Mouse (Mus musculus) hindbrain, embryonic 10.5 days (tissue): ENCODE results near the gene Fam166a. TPM values are rescaled to one million over a fixed set of nuclear protein-coding genes. Genes with fewer than 3 reads are reported as not detected.

Experiments
- DNase-seq: peaks from one replicate; pipeline ENCODE4 v3.0.0-alpha.2; 2017; ENCODE audit warnings: low spot score
- H3K27ac ChIP-seq: fragments of 300-500 bp; sonication (generic); 2 replicates; pipeline ENCODE4 v1.5.1; 2016; ENCODE audit warnings: mild to moderate bottlenecking, moderate library complexity
- H3K27me3 ChIP-seq: fragments of 300-500 bp; sonication (generic); 2 replicates; pipeline ENCODE4 v1.6.1; 2016; ENCODE audit warnings: mild to moderate bottlenecking; ENCODE audit not compliant: poor library complexity, insufficient read depth, severe bottlenecking
- H3K36me3 ChIP-seq: fragments of 300-500 bp; sonication (generic); 2 replicates; pipeline ENCODE4 v1.6.1; 2016; ENCODE audit warnings: mild to moderate bottlenecking, moderate library complexity
- H3K4me1 ChIP-seq: fragments of 300-500 bp; sonication (generic); replicated peaks from 2 replicates; pipeline ENCODE4 v1.6.1; 2016; ENCODE audit warnings: mild to moderate bottlenecking
- H3K4me3 ChIP-seq: fragments of 300-500 bp; sonication (generic); 2 replicates; pipeline ENCODE4 v1.5.1; 2016; ENCODE audit warnings: mild to moderate bottlenecking, moderate library complexity
- H3K9me3 ChIP-seq: fragments of 300-500 bp; sonication (generic); 2 replicates; pipeline ENCODE4 v1.6.1; 2016; ENCODE audit warnings: mild to moderate bottlenecking, moderate library complexity
- WGBS: fragments of 180-500 bp; shearing (Covaris S2); methylation state at CpG from one replicate; pipeline ENCODE4 v1.1.7; 2016; 5-methylcytosine and 5-hydroxymethylcytosine counted together
- polyA plus RNA-seq: library from polyadenylated mRNA; unstranded; fragments of >200 nt; fragmentation: Nextera tagmentation; extraction: Ambion mirVana; gene quantifications from 2 replicates; pipeline ENCODE4 v1.2.1, GENCODE M21; 2016

The Fam166a gene
- polyA plus RNA-seq, 1 experiment from 2014 or later: not detected

- peaks cover 11% of the 10 kb centered on the region for H3K36me3 ChIP-seq
- H3K9me3 ChIP-seq: no peaks in the 10 kb centered on the region
- DNase-seq: no peak
- 0 out of 2 replicates have a peak overlapping the region, but pooled peaks have one; percentile 74 for H3K27ac ChIP-seq
- H3K27me3 ChIP-seq: peaks cover 26% of the 10 kb centered on the region
- H3K4me3 ChIP-seq: peak overlapping the region; percentile 73
- WGBS: 22% methylated on average over 12 of the region's 12 CpGs
- H3K4me1 ChIP-seq: peaks cover 60% of the 10 kb centered on the region
These were observed 45.2 kb downstream of the Fam166a start for GRCm38 (mm10) chr2:25263623-25264285.

- Histone ChIP-seq H3K27ac (no peak overlapping the region), H3K4me3 (peak overlapping the region; percentile 73; the same call in 1 of the 2 replicates), H3K9me3 (no peaks in the 10 kb centered on the region), H3K36me3 (peaks cover 16% of the 10 kb centered on the region), H3K4me1 (peaks cover 60% of the 10 kb centered on the region), H3K27me3 (peaks cover 26% of the 10 kb centered on the region)
- 79% methylated on average over 5 of the region's 5 CpGs for WGBS
- DNase-seq: no peak
These were observed 45.7 kb downstream of the Fam166a start for GRCm38 (mm10) chr2:25264286-25264660.

- Histone ChIP-seq H3K9me3 (no peaks in the 10 kb centered on the region), H3K4me1 (peaks cover 60% of the 10 kb centered on the region), H3K4me3 (peak overlapping the region; percentile 73; the same call in 1 of the 2 replicates), H3K27ac (no peak overlapping the region), H3K27me3 (peaks cover 26% of the 10 kb centered on the region), H3K36me3 (peaks cover 22% of the 10 kb centered on the region)
- no peak for DNase-seq
- WGBS: 78% methylated on average over 3 of the region's 3 CpGs
These were observed 46.3 kb downstream of the Fam166a start for GRCm38 (mm10) chr2:25264851-25265250.

- WGBS: 76% methylated on average over 6 of the region's 6 CpGs
- H3K9me3 ChIP-seq: no peaks in the 10 kb centered on the region
- no peak for DNase-seq
- no peak overlapping the region for H3K27ac ChIP-seq
- H3K27me3 ChIP-seq: peaks cover 26% of the 10 kb centered on the region
- H3K4me1 ChIP-seq: peaks cover 67% of the 10 kb centered on the region
- H3K36me3 ChIP-seq: peaks cover 34% of the 10 kb centered on the region
- H3K4me3 ChIP-seq: peak overlapping the region; percentile 18
These were observed 47.5 kb downstream of the Fam166a start for GRCm38 (mm10) chr2:25265897-25266656.

GRCm38 (mm10) chr2:25266720-25267119, 48.2 kb downstream of the Fam166a start:
- WGBS: 70% methylated on average over 2 of the region's 2 CpGs
- DNase-seq: no peak
- H3K9me3 ChIP-seq: no peaks in the 10 kb centered on the region

GRCm38 (mm10) chr2:25267241-25267640, 48.7 kb downstream of the Fam166a start:
- DNase-seq: no peak
- H3K36me3 ChIP-seq: peaks cover 37% of the 10 kb centered on the region
- no peak overlapping the region for H3K4me3 ChIP-seq
- H3K27ac ChIP-seq: no peak overlapping the region
- peaks cover 26% of the 10 kb centered on the region for H3K27me3 ChIP-seq
- H3K4me1 ChIP-seq: peaks cover 68% of the 10 kb centered on the region
- no peaks in the 10 kb centered on the region for H3K9me3 ChIP-seq

More at GRCm38 (mm10) chr2:25266720-25267119, 48.2 kb downstream of the Fam166a start:
- Histone ChIP-seq H3K36me3 (peaks cover 37% of the 10 kb centered on the region), H3K4me3 (no peak overlapping the region), H3K4me1 (peaks cover 71% of the 10 kb centered on the region), H3K27ac (no peak overlapping the region), H3K27me3 (peaks cover 26% of the 10 kb centered on the region)

- peaks cover 26% of the 10 kb centered on the region for H3K27me3 ChIP-seq
- no peak for DNase-seq
- peaks cover 65% of the 10 kb centered on the region for H3K4me1 ChIP-seq
- H3K4me3 ChIP-seq: no peak overlapping the region
- H3K9me3 ChIP-seq: no peaks in the 10 kb centered on the region
- 80% methylated on average over 4 of the region's 4 CpGs for WGBS
- H3K27ac ChIP-seq: no peak overlapping the region
- H3K36me3 ChIP-seq: peaks cover 37% of the 10 kb centered on the region
These were observed 49.3 kb downstream of the Fam166a start for GRCm38 (mm10) chr2:25267746-25268309.

Other genes starting within 250 kb of the Fam166a start
- gene Mrpl41, start 243.6 kb upstream of the Fam166a start, polyA plus RNA-seq: 128 and 156 TPM in 2 replicates
- 3.9 and 5.3 TPM in 2 replicates for gene Pnpla7, start 242.7 kb upstream of the Fam166a start, polyA plus RNA-seq
- gene Nsmf, start 164.4 kb upstream of the Fam166a start, polyA plus RNA-seq: 72.2 and 89.0 TPM in 2 replicates
- not detected in 2 replicates for gene Entpd8, start 138.4 kb upstream of the Fam166a start, polyA plus RNA-seq
- 0.22 and 0.38 TPM in 2 replicates for gene Noxa1, start 123.6 kb upstream of the Fam166a start, polyA plus RNA-seq
- 77.4 and 108 TPM in 2 replicates for gene Nrarp, start 38.0 kb upstream of the Fam166a start, polyA plus RNA-seq
- gene Tor4a, start 21.9 kb upstream of the Fam166a start, polyA plus RNA-seq: 2.6 and 2.7 TPM in 2 replicates
- gene Nelfb, start 7.3 kb upstream of the Fam166a start, polyA plus RNA-seq: 123 and 132 TPM in 2 replicates
- not detected in 2 replicates for gene Stpg3, start 4.1 kb upstream of the Fam166a start, polyA plus RNA-seq
- gene Tubb4b, start 6.0 kb downstream of the Fam166a start, polyA plus RNA-seq: 655 and 693 TPM in 2 replicates
- gene Slc34a3, start 15.6 kb downstream of the Fam166a start, polyA plus RNA-seq: not detected in 2 replicates
- gene Rnf224, start 18.0 kb downstream of the Fam166a start, polyA plus RNA-seq: not detected in 2 replicates
- 25.5 and 43.5 TPM in 2 replicates for gene Rnf208, start 23.5 kb downstream of the Fam166a start, polyA plus RNA-seq
- gene Cysrt1, start 23.7 kb downstream of the Fam166a start, polyA plus RNA-seq: not detected in 2 replicates
- 5.7 and 6.2 TPM in 2 replicates for gene AL732309.1, start 28.1 kb downstream of the Fam166a start, polyA plus RNA-seq
- gene Tmem203, start 36.7 kb downstream of the Fam166a start, polyA plus RNA-seq: 18.7 and 20.3 TPM in 2 replicates
- gene Tprn, start 43.9 kb downstream of the Fam166a start, polyA plus RNA-seq: 8.1 and 9.5 TPM in 2 replicates
- gene Ssna1, start 53.7 kb downstream of the Fam166a start, polyA plus RNA-seq: 248 and 259 TPM in 2 replicates
- gene Anapc2, start 53.7 kb downstream of the Fam166a start, polyA plus RNA-seq: 150 and 156 TPM in 2 replicates
- gene Tmem210, start 69.4 kb downstream of the Fam166a start, polyA plus RNA-seq: not detected in 2 replicates
- gene Lrrc26, start 71.2 kb downstream of the Fam166a start, polyA plus RNA-seq: not detected in 2 replicates
- 1.2 and 4.5 TPM in 2 replicates for gene Grin1, start 100.4 kb downstream of the Fam166a start, polyA plus RNA-seq
- 57.4 and 58.7 TPM in 2 replicates for gene Man1b1, start 113.6 kb downstream of the Fam166a start, polyA plus RNA-seq
- 21.1 and 21.8 TPM in 2 replicates for gene Dpp7, start 137.6 kb downstream of the Fam166a start, polyA plus RNA-seq
- 7.4 and 10.1 TPM in 2 replicates for gene Uap1l1, start 146.9 kb downstream of the Fam166a start, polyA plus RNA-seq
- gene Sapcd2, start 153.6 kb downstream of the Fam166a start, polyA plus RNA-seq: 71.6 and 75.1 TPM in 2 replicates
- gene Entpd2, start 177.1 kb downstream of the Fam166a start, polyA plus RNA-seq: 0.31 TPM in 1 of 2 replicates, not detected in the other
- 75.1 and 155 TPM in 2 replicates for gene Npdc1, start 180.6 kb downstream of the Fam166a start, polyA plus RNA-seq
- gene Fut7, start 204.5 kb downstream of the Fam166a start, polyA plus RNA-seq: not detected in 2 replicates
- gene Abca2, start 210.0 kb downstream of the Fam166a start, polyA plus RNA-seq: 5.7 and 5.9 TPM in 2 replicates
- 0.90 and 1.2 TPM in 2 replicates for gene Clic3, start 238.1 kb downstream of the Fam166a start, polyA plus RNA-seq
- 17.0 and 31.3 TPM in 2 replicates for gene Paxx, start 242.3 kb downstream of the Fam166a start, polyA plus RNA-seq